Mouse (Mus musculus) retina, embryonic 14.5 days (tissue): ENCODE results near the gene Gm13057.
"Not testable (repeated sequence)": the region's sequence is repeated elsewhere in the genome, so short reads cannot be mapped to it uniquely, and the experiment has no call there.

Source experiments
- DNase-seq: peaks from one replicate; pipeline ENCODE4 v3.0.0-alpha.2; 2015; ENCODE audit warnings: low spot score

The Gm13057 gene

GRCm38 (mm10) chr4:143551400-143551799 is at the start of gene Gm13057, which contains the start of gene BC080695:
Gene Gm13057 (plus strand): TSS chr4:143551709.
Gene BC080695 (plus strand): TSS chr4:143551700.
- not testable (repeated sequence) for DNase-seq

GRCm38 (mm10) chr4:143511043-143511442 is 40.5 kb upstream of the Gm13057 start, which contains the start of gene Gm13043:
Gene Gm13043 (plus strand): TSS chr4:143511343.
- DNase-seq, result no peak

- not testable (repeated sequence) for DNase-seq
These were observed 15.9 kb upstream of the Gm13057 start, which contains the start of gene Gm13040 for GRCm38 (mm10) chr4:143535654-143536053. Gene Gm13040 (plus strand): TSS chr4:143535954.
